Mouse (Mus musculus) T-helper 2 cell (primary cell): ENCODE data around the gene Kdm7a.

Experiments
- in situ Hi-C: fragments of 300-600 bp; cut with MboI, MseI; formaldehyde crosslinking; loops from one replicate; pipeline ENCODE4 v1.15.1; 2025; ENCODE audit warnings: high pct_unique_total_duplicates

The Kdm7a gene

DNA sequence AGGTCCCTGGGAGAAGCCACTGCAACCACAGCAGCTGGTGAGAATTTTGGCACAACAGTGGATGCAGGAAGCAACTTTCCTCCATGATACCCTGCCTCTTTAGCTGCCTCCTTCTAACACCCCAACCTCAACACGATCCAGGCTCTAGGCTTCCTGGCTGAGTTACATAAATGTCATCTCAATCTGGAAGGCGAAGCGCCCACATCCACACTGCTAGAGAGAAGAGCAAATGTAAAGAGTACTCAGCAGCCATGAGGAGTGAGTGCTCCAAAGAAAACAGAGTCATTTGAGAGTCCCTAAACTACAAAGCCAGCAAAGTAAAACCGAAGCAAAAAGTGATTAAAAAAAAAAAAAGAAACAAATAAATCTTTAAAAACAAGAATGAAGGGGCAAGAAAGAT lies 102.0 kb downstream of the Kdm7a start:
- in situ Hi-C loops = no loop called here
